Comparison of ENCODE assay signal across 9 mouse cellular contexts in genomic region chr19:57255157-57255556, GRCm38 (mm10). TPM values are rescaled to one million over a fixed set of nuclear protein-coding genes. Genes with fewer than 3 reads are reported as not detected.
A peak's percentile ranks its signal among the peaks of the same experiment; 100 is the strongest.
DNase-seq lines count a peak whose midpoint lies in the region; ATAC-seq and TF ChIP-seq lines count a peak whose summit lies in the region.
"Had no signal": no experiment of that assay in that cellular context is flagged by ENCODE, and none has a peak within 500 bp of the region (broad histone marks: within the 10 kb centered on the region; RNA-seq: fewer than 3 reads in every experiment).

No protein-coding gene starts in this region.

- TF ChIP-seq CTCF in brain, embryonic 14.5 days (IDR thresholded peaks at IDR 0.05; ENCODE audit: borderline replicate concordance, extremely low read depth, insufficient read depth, insufficient read length) = peak; percentile 31; the same call in 1 of the 2 replicates

- no peak overlapping the region for H3K4me3 ChIP-seq in kidney, embryonic 15.5 days (replicated peaks)
- no peak overlapping the region for H3K4me3 ChIP-seq in forebrain, embryonic 14.5 days (ENCODE audit: low read depth, low read length)
- H3K4me3 ChIP-seq: hindbrain, embryonic 13.5 days had no signal

- no peaks in the 10 kb centered on the region for H3K36me3 ChIP-seq in kidney, embryonic 15.5 days
- H3K36me3 ChIP-seq in forebrain, embryonic 14.5 days (ENCODE audit: control insufficient read depth, insufficient read depth, low read length) = no peaks in the 10 kb centered on the region
- H3K36me3 ChIP-seq: hindbrain, embryonic 13.5 days had no signal

- no peak overlapping the region for H3K27ac ChIP-seq in kidney, embryonic 15.5 days
- H3K27ac ChIP-seq in forebrain, embryonic 14.5 days (ENCODE audit: low read depth, low read length) = no peak overlapping the region
- H3K27ac ChIP-seq: hindbrain, embryonic 13.5 days had no signal

- no peak for ATAC-seq in kidney, embryonic 15.5 days (replicated peaks; ENCODE audit: low FRiP score)
- no peak for ATAC-seq in forebrain, embryonic 14.5 days

- 0 out of 2 replicates have a peak, but pooled peaks cover 3% of the 10 kb centered on the region for H3K4me1 ChIP-seq in kidney, embryonic 15.5 days
- H3K4me1 ChIP-seq in forebrain, embryonic 14.5 days (ENCODE audit: control insufficient read depth, insufficient read depth, low read length) = no peaks in the 10 kb centered on the region

- 79% methylated on average over 8 of the region's 8 CpGs for WGBS in kidney, embryonic 15.5 days
- 89% methylated on average over 8 of the region's 8 CpGs for WGBS in forebrain, embryonic 14.5 days

- TF ChIP-seq POLR2A in brain, embryonic 14.5 days (IDR thresholded peaks at IDR 0.05; ENCODE audit: borderline replicate concordance, extremely low read depth, insufficient read depth, insufficient read length, poor library complexity, severe bottlenecking) = no peak

- no peaks in the 10 kb centered on the region for H3K27me3 ChIP-seq in kidney, embryonic 15.5 days
- H3K27me3 ChIP-seq in forebrain, embryonic 14.5 days (replicated peaks; ENCODE audit: control insufficient read depth, insufficient read depth, low read length) = no peaks in the 10 kb centered on the region
- H3K27me3 ChIP-seq: hindbrain, embryonic 13.5 days had no signal

- peak; percentile 41 for DNase-seq in embryo, embryonic 10.5 days (ENCODE audit: low spot score)
- no peak for DNase-seq in embryo, embryonic 9.5 days (ENCODE audit: extremely low spot score)
- peak; percentile 51 for DNase-seq in kidney, postnatal 10 days
- DNase-seq in brain, embryonic 14.5 days (ENCODE audit: low read depth) = no peak
- DNase-seq in lung, postnatal 4 days = peak; percentile 46 to 52
- DNase-seq in forebrain, embryonic 14.5 days (ENCODE audit: low spot score) = no peak
- DNase-seq in layer of hippocampus, adult 9-11 months = no peak

- no peak overlapping the region for H3K4me2 ChIP-seq in kidney, embryonic 15.5 days
- H3K4me2 ChIP-seq in forebrain, embryonic 14.5 days (ENCODE audit: low read length) = no peak overlapping the region
- H3K4me2 ChIP-seq: hindbrain, embryonic 13.5 days had no signal

- no peaks in the 10 kb centered on the region for H3K9me3 ChIP-seq in kidney, embryonic 15.5 days (replicated peaks)
- no peaks in the 10 kb centered on the region for H3K9me3 ChIP-seq in forebrain, embryonic 14.5 days (replicated peaks; ENCODE audit: control insufficient read depth, low read length)
- H3K9me3 ChIP-seq: hindbrain, embryonic 13.5 days had no signal

- no peak overlapping the region for H3K9ac ChIP-seq in kidney, embryonic 15.5 days
- H3K9ac ChIP-seq in forebrain, embryonic 14.5 days (ENCODE audit: low read length) = no peak overlapping the region
- H3K9ac ChIP-seq: hindbrain, embryonic 13.5 days had no signal

RNA-seq across cellular contexts. Expression of gene Ablim1, which starts 59.6 kb away (rescaled TPM):
- 35.2 and 35.8 TPM in 2 replicates for polyA plus RNA-seq in kidney, embryonic 15.5 days (2015; fragmentation: Nextera tagmentation; extraction: Ambion mirVana)
- 19.3 and 40.7 TPM in 2 replicates for polyA plus RNA-seq in brain, embryonic 14.5 days (2012; rRNA removed)
- 24.0 and 35.5 TPM in 2 replicates for polyA plus RNA-seq in forebrain, embryonic 14.5 days (2014; fragmentation: Nextera tagmentation; extraction: Ambion mirVana)

Comparison
In these comparisons a context has a peak if more than half of its experiments do, and no peak if none do; other contexts are left out.
1. DNase-seq: peak in embryo, embryonic 10.5 days (single experiment), kidney, postnatal 10 days (single experiment) and lung, postnatal 4 days (2 of 2); none in embryo, embryonic 9.5 days (single experiment), brain, embryonic 14.5 days (single experiment), forebrain, embryonic 14.5 days (single experiment) and layer of hippocampus, adult 9-11 months (single experiment).